Mouse (Mus musculus): Measurements from ENCODE around the gene Ptger1.

- TF ChIP-seq MAX (IDR thresholded peaks at IDR 0.05; ENCODE audit: low read depth) = no peak
- peak; percentile 64 for TF ChIP-seq POLR2AphosphoS2 (IDR thresholded peaks at IDR 0.05; ENCODE audit: insufficient read length, low read depth)
- peak; percentile 55 for TF ChIP-seq POLR2A (IDR thresholded peaks at IDR 0.05; ENCODE audit: insufficient read length, low read depth)
- no peak for TF ChIP-seq E2F4 (IDR thresholded peaks at IDR 0.05; ENCODE audit: insufficient read depth)
- no peak for TF ChIP-seq TCF12 (IDR thresholded peaks at IDR 0.05; ENCODE audit: insufficient read depth, poor library complexity, severe bottlenecking)
- no peak for TF ChIP-seq MYOD1 (IDR thresholded peaks at IDR 0.05; ENCODE audit: control insufficient read depth in 1 of 3, insufficient read length in 2 of 3, low read depth in 2 of 3)
- TF ChIP-seq TCF3 (IDR thresholded peaks at IDR 0.05; ENCODE audit: insufficient read length, low read depth) = no peak
- no peak for TF ChIP-seq MYOG (IDR thresholded peaks at IDR 0.05; ENCODE audit: control insufficient read depth in 1 of 3, insufficient read depth in 1 of 3, insufficient read length in 2 of 3, low read depth in 2 of 3)
- TF ChIP-seq USF1 (IDR thresholded peaks at IDR 0.05; ENCODE audit: low read depth) = no peak
These were observed 55.0 kb downstream of the Ptger1 start for GRCm38 (mm10) chr8:83721405-83722025.

All from myocyte (in vitro differentiated cells).